Mouse (Mus musculus): ENCODE measurements around the gene Cdc14b.

Cdc14b gene

DNA sequence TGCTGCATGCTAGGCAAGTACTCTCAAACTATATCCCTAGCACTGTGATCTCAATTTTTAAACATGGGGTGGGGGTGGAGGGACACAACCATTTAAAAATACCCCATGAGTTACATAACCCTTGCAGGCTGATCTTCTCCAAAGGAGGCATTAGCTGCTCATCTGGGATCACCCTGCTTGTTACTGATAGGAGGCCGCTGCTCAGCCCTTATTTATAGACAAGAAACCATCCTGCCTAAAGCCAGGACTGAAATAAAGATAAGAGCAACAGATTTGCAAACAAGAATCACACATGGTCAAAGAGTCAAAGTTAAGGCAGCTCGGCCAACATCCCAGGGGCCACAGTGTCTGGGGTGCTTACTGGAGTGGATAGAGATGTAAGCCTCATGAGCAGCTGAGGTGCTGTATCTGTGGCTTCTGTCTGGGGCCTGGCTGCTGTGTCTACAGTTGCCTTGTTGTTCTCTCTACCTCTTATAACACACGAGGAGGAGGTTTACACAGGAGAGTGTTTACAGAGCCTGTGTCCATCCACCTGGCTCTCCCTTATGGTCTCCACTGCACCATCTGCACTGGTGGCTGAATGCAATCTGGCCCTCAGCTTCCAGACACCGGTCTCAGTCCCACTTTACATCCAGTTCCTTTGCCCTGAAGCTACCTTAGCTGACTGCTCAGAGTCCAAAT, 38.0 kb downstream of the Cdc14b start:
- DNase-seq (ENCODE audit: low read depth, low spot score), result no peak

DNA sequence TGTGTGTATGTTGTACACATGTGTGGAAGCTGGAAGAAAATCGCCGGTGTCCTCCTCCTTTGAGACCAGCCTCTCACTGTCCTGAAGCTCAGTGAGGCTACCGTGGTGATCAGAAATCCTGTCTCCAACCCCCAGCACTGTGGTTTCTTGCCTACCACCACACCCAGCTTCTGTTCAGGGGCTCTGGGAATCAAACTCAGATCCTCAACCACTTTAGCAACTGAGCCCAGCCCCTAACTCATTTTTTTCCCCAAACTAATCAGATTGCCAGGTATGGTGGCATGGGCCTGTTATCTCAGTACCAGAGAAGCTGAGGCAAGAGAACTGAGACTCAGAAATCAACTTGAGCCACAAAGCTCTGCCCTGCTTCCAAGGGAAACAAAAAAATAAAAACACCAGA, 39.3 kb downstream of the Cdc14b start:
- DNase-seq (ENCODE audit: low read depth, low spot score), result no peak

DNA sequence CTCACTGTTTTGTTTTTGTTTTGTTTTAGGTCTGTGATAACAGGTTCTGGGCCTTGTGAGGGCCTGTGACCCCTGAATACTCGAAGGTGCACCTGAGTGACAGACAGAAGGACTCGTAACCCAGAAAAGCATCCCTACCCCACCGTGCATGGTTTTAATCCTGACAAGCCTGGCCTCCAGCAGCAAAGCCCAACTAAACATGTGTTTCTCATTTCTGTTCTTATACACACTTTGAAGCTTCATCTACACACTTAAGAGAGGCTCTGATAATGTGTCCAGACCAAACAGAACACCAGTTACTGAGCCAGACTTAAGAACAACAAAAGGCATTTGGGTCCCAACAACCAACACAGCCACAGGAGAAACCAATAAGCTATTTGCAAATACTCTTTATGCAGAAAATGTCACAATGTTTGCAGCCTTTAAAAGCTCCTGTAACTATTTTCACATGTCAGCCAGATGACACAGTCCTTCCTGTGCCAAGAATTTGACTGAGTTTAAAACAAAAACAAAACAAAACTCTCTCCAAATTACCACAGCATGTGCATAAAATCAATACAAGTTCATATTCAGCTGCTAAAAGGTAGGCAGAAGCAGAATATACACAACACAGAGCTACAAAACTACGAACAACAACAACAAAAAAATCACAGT, 39.9 kb downstream of the Cdc14b start:
- DNase-seq (ENCODE audit: low read depth, low spot score), result peak; percentile 63

DNA sequence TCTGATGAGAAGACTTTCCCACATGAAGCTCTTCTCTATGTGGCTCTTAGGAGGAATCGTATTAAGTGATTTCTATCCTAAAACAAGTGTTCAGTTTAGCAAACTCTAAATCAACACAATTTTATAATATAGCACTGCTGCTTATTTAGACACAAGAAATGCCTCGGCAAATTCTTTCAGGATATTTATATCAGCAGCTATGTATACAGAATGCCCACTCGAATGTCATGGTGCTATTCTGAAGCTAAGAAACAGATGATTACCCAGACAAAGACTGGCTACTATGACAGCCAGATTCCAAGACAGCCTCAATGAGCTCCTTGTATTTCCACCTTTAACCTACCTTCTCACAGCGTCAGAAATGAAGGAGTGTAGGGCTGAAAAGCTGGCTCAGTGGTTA, 42.0 kb downstream of the Cdc14b start:
- no peak for DNase-seq (ENCODE audit: low read depth, low spot score)

DNA sequence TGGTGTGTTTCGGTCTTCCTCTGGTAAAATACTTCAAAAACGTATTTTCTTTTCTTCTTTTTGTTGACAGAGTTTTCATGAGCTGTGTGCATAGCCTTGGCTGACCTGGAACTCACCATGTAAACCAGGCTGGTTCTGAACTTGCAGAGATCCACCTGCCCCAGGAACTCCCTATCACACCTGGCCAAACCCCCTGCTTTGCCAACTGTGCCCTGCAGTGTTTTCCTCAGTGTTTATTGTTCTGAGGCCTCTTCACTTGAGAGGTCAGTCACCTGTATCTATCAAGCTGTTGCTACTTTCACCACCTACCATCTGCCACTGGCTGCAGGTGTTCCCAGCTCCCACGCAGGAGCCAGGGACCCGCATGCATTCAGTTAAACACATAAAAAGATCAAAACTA, 48.4 kb downstream of the Cdc14b start:
- no peak for DNase-seq (ENCODE audit: low read depth, low spot score)

DNA sequence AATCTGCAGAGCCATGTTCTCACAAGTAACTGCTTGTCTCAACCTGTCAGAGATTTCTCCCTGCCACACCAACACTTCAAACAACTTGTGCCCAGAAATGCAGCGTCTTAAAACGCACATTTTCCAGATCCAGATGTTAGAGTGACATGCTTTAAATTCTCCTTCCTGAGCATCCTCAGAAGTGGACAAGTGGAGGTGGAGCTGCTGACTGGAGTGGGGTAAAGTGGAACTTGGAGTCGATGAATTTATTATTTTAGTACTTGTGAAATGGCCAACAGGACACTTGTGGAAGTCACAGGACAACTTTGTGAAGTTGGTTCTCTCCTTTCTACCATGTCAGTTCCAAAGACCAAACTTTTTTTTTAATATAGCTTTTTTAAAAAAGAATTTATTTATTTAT, 49.4 kb downstream of the Cdc14b start:
- no peak for DNase-seq (ENCODE audit: low read depth, low spot score)

DNA sequence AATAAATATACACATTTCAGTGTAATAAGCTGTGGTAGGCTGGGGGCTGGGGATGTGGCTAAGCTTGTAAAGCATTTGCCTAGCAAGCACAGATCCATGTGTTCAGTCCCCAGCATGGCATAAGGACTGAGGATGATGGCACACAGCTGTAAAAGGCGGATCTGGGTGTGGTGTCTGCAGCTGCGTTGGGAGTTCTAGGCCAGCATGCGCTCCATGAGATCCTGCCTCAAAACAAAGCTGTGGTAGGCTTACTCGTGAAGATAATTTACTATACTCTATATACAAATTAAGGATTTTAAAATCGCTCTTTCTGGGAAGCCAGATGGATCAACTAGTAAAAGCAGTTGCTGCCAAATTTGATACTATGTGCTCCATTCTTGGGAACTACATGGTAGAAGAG, 60.2 kb downstream of the Cdc14b start:
- no peak for DNase-seq (ENCODE audit: low read depth, low spot score)

DNA sequence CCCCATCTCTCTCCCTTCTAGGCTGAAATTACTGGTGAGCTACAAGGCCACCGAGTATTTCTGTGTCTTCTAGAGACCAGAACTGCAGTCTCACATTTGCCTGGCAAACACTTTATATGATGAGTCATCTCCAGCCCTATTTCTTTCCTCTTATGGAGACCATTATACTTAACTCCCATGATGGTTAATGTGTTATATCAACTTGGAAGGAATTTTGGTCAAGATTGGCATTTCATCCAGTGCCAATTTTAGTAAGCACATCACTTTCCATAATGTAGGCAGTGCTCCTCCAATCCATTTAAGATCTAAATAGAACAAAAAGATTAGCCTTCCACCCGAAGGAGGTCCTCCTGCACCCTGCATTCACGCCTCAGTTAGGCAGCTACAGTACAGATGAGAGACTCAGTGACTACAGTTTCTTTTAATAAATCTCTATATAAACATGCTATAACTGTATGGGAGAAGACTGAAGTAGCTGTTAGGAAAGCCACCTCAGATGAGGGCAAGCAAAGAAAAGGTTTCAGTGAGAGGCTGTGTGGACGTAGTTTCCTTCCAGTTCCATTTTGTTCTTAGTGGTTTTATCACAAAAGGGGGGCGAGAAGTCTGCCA, 63.0 kb downstream of the Cdc14b start:
- no peak for DNase-seq (ENCODE audit: low read depth, low spot score)

DNA sequence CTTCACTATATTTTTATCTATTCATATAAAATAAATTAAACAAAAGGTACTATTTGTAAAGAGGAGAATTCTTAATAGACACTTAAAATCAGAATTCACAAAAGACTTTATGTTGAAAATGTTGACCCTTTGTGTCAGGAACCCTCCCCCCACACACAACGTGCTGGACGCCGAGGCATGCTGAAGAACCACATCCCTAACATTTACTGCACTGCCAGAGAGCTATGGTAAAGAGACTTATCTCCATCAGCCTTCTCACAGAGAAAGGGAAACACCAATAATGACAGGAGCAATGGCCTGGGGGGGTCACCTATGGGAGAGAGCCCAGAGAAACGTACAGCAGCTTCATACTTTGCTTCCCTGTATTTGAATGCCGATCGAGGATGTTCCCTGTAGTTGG, 66.9 kb downstream of the Cdc14b start:
- DNase-seq (ENCODE audit: low read depth, low spot score), result no peak

DNA sequence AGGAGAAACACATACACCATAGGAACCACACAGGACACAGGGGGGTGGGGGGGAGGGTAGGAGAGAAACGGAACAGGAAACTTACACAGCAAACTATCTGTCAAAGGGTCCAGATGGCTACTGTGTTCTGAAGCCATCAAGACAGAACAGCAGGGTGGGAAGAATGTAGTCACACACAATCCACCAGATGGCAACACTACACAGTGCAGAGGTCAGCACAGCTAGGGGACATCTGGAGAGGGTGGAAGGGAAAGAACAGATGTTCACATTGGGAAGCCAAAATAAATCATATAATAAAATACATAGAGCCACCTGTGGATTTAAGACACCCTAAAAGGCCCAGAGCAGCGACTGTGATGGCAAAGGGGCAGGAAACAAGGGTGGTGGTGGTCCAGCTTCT, 69.9 kb downstream of the Cdc14b start:
- DNase-seq (ENCODE audit: low read depth, low spot score), result peak; percentile 72

DNA sequence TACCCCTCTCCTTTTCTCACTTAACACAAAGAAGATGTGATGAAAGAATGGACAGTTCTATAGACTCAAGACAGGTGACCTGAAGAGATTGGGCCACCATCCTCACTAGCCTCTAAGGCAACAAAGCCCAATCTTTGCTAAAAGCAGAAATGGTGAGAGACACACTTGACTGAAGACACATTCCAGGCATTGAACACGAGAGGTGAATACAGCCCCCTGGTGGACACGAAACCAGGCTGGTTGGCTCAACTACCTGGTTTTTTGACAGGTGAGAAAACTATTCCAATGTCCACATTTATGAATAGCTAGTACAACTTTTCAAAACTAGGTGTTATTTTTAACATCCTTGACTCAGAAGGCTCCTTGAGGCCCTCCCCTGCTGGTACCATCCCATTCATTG, 70.4 kb downstream of the Cdc14b start:
- no peak for DNase-seq (ENCODE audit: low read depth, low spot score)

DNA sequence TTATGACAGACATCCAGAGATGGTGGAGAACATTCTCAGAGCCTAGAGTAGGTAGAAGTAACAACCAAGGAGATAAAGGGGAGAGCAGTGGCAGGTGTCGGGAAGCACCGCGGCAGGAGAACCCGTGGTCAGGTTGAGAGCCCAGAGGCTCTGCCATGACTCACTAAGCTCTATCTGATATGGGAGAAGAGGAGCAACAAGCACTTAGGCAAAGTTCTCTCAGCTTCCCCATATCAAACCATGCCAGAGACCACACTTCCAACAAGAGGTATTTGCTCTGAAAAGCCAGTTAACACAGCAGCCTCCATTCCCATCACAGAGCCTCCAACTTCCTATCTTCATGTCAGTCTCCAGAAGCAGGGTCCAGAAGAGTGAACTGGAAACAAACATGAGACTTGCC, 74.2 kb downstream of the Cdc14b start:
- no peak for DNase-seq (ENCODE audit: low read depth, low spot score)

DNA sequence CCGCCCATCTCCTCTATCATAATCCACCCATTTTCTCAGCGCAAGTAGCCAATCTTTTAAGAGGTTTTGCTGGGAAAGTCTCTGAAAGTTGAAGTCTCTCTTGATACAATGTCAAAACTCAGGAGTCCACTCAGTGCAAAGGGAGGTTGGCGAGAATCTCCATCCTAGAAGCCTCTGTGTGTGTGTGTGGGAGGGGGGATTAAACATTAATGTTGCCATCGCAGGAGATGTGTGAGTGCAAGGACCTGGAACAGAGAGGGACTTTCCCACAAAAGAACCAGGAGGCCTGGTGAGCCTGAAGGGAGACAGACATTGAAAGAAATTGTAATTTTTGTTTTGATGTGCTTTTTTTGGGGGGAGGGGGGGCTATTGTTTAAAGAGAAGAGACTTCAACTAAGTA, 76.8 kb downstream of the Cdc14b start:
- no peak for DNase-seq (ENCODE audit: low read depth, low spot score)

DNA sequence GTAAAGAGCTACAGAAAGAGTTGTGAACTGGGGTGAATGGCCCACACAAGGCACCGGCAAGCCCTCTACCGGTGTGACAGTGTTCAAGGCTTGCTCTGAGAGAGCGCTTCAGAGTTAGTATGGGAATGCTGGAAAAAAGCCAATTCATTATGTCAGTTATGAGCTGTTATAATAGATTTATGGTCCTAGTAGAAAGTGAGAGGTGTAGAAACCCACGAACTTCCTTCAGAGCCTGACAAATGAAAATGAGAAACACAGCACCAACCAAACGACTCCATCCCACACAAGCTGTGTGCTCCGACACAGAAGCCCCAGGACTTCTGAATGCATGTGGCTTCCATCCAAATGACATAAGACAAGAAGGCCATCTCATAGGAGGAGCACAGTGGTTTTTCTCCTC, 77.2 kb downstream of the Cdc14b start:
- DNase-seq (ENCODE audit: low read depth, low spot score), result no peak

DNA sequence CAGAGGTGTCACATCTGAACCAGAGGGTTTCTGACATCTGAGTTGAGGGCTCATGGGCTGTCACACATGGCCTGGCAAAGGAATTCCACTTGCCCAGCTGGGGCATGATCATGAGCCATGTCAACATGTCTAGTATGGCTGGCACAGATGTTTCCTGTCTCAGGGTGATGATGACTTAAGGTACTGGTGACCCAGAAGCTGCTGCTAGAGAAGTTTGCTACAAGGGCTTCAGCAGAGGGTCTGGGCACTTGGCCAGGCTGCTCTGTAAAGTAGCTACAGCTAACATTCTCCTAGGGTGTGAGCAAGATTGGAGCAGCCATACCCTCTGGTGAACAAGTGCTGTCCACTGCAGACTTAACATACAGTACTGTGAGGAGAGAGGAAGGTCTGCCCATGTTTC, 88.0 kb downstream of the Cdc14b start:
- DNase-seq (ENCODE audit: low read depth, low spot score), result no peak

DNA sequence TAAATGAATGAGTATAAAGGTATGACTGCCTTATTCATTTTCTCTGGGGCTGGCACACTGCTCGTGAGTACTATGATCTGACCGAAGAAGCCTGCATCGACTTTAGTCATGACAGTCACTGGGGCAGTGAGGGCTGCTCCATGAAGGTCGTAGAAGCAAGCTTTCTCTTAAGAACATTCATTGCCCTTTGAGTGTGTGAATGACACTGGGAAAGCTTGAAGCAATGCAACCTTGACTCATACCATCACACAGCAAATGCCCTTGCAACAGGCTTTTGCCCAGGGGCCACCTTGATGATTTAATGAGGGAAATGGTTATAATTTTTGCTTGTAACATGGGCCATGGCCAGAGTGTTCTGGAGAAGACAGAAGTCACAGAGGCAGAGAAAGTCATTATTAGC, 88.6 kb downstream of the Cdc14b start:
- DNase-seq (ENCODE audit: low read depth, low spot score), result no peak

DNA sequence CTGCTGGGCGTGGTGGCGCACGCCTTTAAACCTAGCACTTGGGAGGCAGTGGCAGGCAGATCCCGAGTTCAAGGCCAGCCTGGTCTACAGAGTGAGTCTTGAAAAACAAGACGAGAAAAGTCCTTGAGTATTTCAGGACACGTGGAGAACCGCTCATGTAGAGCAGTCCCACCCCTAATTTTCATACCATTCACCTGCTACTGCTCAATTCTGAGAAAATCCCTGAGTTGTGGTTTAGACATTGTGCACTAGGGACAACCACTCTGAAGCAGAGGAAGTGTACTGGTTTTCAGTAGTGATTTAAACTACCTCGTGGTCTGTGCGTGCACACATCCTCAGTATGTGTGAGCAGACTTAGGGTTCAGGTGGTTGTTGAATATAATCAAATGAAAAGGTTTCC, 89.5 kb downstream of the Cdc14b start:
- no peak for DNase-seq (ENCODE audit: low read depth, low spot score)

DNA sequence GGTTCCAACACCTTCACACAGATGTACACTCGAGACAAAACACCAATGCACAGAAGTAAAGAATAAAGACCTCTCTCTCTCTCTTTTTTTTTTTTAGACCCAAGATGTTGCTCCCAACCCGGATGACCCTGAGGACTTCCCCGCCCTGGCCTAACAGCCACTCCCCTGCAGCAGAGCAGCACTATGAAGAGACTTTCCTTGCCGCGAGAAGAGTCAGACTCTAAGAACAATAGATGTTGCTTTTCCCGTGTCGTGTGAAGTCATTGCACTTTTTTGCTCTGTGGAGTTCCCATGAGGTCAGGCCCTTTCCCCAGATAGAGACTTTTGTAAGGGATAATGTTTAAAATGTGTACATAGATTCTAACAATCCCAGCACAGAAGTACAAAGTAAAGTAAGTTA, 89.9 kb downstream of the Cdc14b start:
- DNase-seq (ENCODE audit: low read depth, low spot score), result no peak

DNA sequence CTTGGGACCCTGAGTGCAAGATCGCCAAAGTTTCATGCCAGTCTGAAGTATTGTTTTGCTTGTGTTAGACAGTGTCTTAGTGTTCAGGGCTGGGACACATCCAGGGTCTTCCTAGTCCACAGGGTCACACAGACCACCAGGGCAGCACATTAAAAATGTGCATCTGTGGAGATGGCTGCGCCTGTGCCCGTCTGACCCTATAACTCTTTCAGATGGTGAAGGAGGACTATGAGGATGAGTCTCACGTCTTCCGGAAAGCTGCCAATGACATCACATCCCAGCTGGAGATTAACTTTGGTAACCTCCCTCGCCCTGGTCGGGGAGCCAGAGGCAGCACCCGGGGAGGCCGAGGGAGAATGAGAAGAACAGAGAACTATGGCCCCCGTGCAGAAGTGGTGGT, 90.7 kb downstream of the Cdc14b start:
- DNase-seq (ENCODE audit: low read depth, low spot score), result no peak

DNA sequence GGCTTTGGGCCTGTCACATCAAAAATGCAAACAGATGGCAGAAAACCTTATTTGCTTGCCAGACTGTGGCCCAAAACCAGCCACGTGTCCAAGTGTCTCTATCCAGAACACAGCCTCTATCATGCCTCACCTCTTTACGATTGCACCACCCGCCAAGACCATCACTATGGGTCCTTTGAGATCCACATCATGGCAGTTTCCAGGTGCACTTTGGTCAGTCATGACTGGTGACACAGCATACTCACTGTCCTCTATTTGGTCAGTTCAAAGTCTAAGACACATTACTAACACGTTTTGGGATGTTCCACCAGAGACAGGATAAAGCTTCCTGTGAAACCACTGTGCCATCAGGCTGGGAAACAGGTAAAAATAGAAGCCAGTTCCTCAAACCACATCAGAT, 91.5 kb downstream of the Cdc14b start:
- no peak for DNase-seq (ENCODE audit: low read depth, low spot score)

DNA sequence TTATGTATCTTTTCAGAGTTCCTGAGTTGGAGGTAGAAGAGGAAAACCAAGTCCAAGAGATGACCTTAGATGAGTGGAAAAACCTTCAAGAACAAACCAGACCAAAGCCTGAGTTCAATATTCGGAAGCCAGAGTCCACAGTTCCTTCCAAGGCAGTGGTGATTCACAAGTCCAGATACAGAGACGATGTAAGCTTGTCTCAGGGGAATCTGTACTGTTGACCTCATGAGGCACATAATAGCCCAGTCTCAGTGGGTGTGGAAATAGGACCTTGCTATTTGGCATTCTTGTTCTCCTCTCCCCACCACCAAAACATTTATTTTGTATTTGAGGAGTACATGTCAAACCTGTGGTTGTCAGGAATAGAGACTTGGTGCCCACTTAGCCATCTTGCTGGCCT, 93.0 kb downstream of the Cdc14b start:
- no peak for DNase-seq (ENCODE audit: low read depth, low spot score)

DNA sequence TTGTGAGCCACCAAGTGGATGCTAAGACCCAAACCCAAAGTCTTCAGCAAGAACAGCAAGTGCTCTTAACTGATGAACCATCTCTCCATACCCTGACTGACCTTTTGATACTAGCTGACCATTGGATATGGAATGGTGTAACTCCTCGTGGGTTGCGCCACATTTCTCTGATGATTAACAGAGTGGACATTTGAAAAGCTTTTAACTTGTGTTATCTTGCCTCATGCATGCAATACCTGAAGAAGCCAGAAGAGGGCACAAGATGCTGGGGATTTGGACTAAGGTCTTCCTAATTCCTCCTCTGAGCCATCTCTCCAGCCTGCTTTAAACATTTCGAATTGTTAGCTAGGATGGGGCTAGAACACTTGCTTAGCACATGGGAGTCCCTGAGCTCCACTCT, 94.2 kb downstream of the Cdc14b start:
- DNase-seq (ENCODE audit: low read depth, low spot score), result peak; percentile 41

DNA sequence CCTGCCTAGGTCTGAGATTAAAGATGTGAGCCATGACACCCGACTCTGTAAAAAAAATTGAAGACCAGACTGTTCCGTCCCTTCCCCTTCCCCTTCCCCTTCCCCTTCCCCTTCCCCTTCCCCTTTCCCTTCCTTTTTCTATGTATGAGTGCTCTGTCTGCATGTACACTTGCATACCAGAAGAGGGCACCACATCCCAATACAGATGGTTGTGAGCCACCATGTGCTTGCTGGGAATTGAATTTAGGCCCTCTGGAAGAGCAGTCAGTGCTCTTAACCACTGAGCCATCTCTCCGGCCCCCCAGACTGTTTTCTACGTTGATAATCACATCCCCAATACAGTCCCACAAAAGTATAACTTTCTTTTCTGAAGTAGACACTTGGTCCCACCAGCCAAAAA, 94.8 kb downstream of the Cdc14b start:
- no peak for DNase-seq (ENCODE audit: low read depth, low spot score)

All from forelimb bud, embryonic 11.5 days (tissue).